Mouse (Mus musculus) testis, postnatal 10 days (tissue): ENCODE measurements around the gene Gm4791.

Experiments used
- DNase-seq: peaks from one replicate; pipeline ENCODE4 v3.0.0; 2021; ENCODE audit warnings: low spot score

Gm4791 gene

GRCm38 (mm10) chr9:46998338-46998791, at the start of gene Gm4791:
Gene Gm4791 (plus strand): TSS chr9:46998741.
- no peak for DNase-seq

- DNase-seq = no peak
Observed at GRCm38 (mm10) chr9:46956286-46956685, 42.3 kb upstream of the Gm4791 start.

- DNase-seq = no peak
Observed at GRCm38 (mm10) chr9:46957420-46957950, 41.1 kb upstream of the Gm4791 start.

- DNase-seq = no peak
Observed at GRCm38 (mm10) chr9:46966028-46966427, 32.5 kb upstream of the Gm4791 start.

- no peak for DNase-seq
Observed at GRCm38 (mm10) chr9:46968970-46969369, 29.6 kb upstream of the Gm4791 start.

- no peak for DNase-seq
Observed at GRCm38 (mm10) chr9:46969406-46969805, 29.1 kb upstream of the Gm4791 start.

- DNase-seq = no peak
Observed at GRCm38 (mm10) chr9:46978806-46979205, 19.7 kb upstream of the Gm4791 start.

GRCm38 (mm10) chr9:46980111-46980510, 18.4 kb upstream of the Gm4791 start:
- DNase-seq = no peak

GRCm38 (mm10) chr9:46983471-46983870, 15.1 kb upstream of the Gm4791 start:
- DNase-seq = no peak

GRCm38 (mm10) chr9:47041569-47041968, 43.0 kb downstream of the Gm4791 start:
- DNase-seq = no peak
